Mouse (Mus musculus): ENCODE results near the gene Tctex1d4. TPM values are rescaled to one million over a fixed set of nuclear protein-coding genes. Genes with fewer than 3 reads are reported as not detected.
A peak's percentile ranks its signal among the peaks of the same experiment; 100 is the strongest.

Tctex1d4 gene
- polyA plus RNA-seq, 1 experiment from 2014 or later, result 0.71 TPM

DNA sequence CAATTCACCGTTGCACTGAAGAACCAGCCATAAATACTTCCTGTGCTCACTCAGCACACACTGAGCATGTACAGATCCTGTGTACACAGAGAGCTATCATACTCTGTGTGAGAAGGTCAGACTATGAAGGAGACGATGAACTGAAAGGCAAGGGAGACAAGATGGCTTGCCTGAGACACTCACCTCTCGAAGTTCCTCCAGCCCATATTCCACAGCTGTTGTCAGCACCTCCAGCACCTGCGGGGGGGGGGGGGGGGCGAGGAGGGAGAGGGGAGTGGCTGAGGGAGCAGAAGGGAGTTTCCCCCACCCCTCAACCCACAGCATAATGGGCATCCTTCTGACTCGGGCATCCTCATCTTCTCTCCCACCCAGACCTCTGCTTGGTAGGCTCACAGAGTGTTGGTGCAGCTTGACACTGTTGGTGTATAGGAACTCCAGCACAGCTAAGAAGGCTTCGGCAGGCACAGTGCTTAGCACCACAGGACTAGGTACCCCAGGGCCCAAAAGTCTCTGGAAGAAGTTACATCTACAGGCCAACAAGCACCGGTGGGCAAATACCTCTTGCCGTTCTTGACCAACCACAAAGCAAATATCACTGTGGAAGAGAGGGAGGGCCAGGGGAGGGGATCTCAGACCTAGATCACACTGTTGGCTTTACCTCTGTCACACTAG lies 2.9 kb upstream of the Tctex1d4 start:
- H3K9me3 ChIP-seq, result no peaks in the 10 kb centered on the region
- 76% methylated on average over 9 of the region's 9 CpGs for WGBS
- peaks cover 51% of the 10 kb centered on the region for H3K4me1 ChIP-seq (replicated peaks)
- H3K27ac ChIP-seq, result peak overlapping the region; percentile 56; the same call in 1 of the 2 replicates
- peaks cover 20% of the 10 kb centered on the region for H3K36me3 ChIP-seq
- no peak for DNase-seq (ENCODE audit: low spot score)
- H3K27me3 ChIP-seq (ENCODE audit: insufficient read depth, poor library complexity, severe bottlenecking), result no peaks in the 10 kb centered on the region
- no peak overlapping the region for H3K4me3 ChIP-seq

DNA sequence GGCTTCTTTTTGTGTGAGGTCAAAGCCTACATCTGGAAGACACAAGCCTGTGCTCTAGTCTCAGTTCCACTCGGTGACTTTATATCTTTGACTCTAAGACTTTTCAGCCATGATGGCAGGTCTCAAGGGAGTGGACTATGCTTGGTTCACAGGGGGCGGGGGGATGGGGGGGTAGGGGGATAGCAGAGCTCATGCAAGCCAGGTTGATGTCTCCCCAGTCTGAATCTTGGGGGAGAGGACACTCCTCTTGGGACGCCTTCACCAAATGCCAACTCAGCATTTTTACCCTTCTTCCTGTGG lies 2.4 kb upstream of the Tctex1d4 start:
- WGBS, result 87% methylated on average over 3 of the region's 3 CpGs
- no peak overlapping the region for H3K4me3 ChIP-seq
- no peak for DNase-seq (ENCODE audit: low spot score)
- H3K4me1 ChIP-seq (replicated peaks), result peaks cover 56% of the 10 kb centered on the region
- peaks cover 25% of the 10 kb centered on the region for H3K36me3 ChIP-seq
- H3K27ac ChIP-seq, result peak overlapping the region; percentile 87; the same call in 1 of the 2 replicates
- H3K27me3 ChIP-seq (ENCODE audit: insufficient read depth, poor library complexity, severe bottlenecking), result no peaks in the 10 kb centered on the region
- no peaks in the 10 kb centered on the region for H3K9me3 ChIP-seq

DNA sequence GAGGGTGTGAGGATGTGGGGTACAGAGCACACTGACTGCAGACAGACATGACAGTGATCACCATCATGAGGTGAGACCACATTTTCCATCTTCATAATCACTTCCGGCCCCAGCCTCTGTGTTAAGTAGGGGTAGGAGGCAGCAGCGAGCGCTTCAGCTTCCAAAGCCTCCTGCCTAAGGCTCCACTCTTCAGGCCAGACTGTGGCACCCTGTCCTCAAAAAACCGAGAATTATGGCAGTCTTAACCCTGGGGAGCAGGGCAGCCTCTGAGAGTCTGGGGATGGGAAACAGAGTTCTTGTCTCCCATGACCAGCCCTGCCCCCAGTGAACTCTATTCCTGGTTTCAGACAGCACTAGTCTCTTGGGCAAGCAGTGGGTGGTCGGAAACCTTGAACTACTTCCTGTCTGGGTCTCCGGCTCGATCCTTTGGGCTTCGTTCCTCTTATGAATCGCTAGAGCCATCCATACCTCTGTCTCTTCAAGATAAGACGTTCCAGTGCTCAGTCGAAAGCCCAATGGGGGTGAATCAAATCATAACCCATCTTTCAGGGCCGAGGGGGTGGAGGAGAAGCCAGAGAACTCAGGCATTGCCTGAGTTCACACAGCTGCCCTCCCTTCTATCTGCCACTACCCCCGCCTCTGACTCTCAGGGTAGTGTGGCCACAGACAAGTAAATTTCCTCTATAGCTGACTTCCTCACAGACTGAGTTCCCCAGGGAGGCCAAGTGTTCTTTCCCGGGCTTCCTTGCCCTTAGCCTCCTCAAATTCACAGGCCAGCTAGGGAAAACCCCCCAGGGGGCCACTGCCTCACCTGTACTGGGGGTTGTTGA lies 1.9 kb upstream of the Tctex1d4 start:
- Histone ChIP-seq H3K4me3 (peak overlapping the region; percentile 14; the same call in 1 of the 2 replicates), H3K9me3 (no peaks in the 10 kb centered on the region), H3K36me3 (peaks cover 31% of the 10 kb centered on the region), H3K27ac (peak overlapping the region; percentile 87), H3K4me1 (replicated peaks) (peaks cover 56% of the 10 kb centered on the region), H3K27me3 (ENCODE audit: insufficient read depth, poor library complexity, severe bottlenecking) (no peaks in the 10 kb centered on the region)
- no peak for DNase-seq (ENCODE audit: low spot score)
- WGBS, result 76% methylated on average over 14 of the region's 14 CpGs

DNA sequence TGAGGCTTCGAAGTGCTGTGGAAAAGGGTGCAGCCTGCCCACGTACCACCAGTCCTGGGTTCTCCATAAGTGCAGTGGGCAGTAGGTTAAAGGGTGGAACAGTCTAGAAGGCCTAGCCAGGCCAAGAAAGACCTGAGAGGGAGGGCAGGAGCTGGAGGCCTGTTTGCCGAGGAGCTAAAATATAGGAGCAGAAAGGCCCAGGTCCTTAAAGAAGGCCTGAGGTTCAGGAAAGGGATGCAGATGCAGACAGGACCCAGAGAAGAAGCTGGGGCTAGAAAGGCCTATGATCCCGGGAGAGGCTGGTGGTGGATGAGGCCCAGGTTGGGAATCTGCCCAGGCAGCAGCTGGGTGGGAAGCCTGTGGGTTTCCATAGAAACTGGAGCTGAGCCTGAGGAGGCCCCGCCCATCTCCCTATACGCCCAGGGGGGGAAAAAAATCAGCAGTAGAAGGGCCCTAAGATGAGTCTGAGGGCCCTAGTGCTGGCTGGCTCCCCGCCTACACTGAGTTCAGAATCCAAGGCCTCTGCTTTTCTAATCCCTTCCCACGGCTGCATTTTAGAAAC lies 1.2 kb upstream of the Tctex1d4 start, which contains the start of gene Btbd19:
TSS of gene Btbd19 (minus strand) at position 378 of the 562 bp plus-strand sequence.
- Histone ChIP-seq H3K27me3 (ENCODE audit: insufficient read depth, poor library complexity, severe bottlenecking) (0 out of 2 replicates have a peak, but pooled peaks cover 3% of the 10 kb centered on the region), H3K4me1 (replicated peaks) (peaks cover 58% of the 10 kb centered on the region), H3K9me3 (no peaks in the 10 kb centered on the region), H3K36me3 (peaks cover 38% of the 10 kb centered on the region), H3K27ac (peak within 1 kb of the TSS; percentile 87), H3K4me3 (peak within 1 kb of the TSS; percentile 14; the same call in 1 of the 2 replicates)
- peak; percentile 60 for DNase-seq (ENCODE audit: low spot score)
- WGBS, result 35% methylated on average over 8 of the region's 8 CpGs

DNA sequence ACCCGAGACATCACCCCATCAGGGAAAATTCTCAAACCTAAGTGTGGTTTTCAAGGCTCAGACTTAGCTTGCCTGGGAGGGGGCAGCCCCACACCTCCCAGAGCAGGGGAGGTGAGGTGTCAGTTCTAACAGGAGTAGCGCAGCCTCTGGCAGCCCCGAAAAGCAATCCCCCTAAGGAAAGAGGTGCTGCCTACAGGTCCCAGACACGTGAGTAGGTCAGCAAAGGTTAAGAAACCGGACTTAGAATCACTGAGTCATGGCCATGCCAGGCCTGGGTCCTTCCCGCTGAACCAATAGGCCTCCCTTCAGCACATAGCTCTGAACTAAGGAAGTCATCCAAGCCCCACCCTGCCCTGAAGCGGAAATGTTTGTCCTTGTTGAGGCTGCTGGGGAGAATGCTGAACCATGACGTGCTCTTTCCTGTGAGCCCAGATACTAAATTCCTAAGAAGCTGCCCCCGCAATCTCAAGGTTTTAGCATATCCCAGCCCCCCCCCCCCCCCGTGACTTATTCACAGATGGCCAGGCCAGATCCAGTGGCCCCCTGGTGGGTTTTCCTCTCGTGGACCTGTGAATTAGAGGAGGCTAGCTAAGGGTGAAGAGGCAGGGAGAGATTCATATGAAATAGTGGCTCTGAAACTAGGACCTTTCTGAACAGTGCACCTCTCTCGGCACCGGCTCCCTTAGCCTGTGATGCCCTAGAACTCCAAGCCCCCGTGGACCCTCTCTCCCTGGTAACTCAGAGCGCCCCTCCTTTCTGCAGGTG lies 502 bp upstream of the Tctex1d4 start:
- Histone ChIP-seq H3K27me3 (ENCODE audit: insufficient read depth, poor library complexity, severe bottlenecking) (peaks cover 6% of the 10 kb centered on the region; the same call in 1 of the 2 replicates), H3K4me1 (replicated peaks) (peaks cover 61% of the 10 kb centered on the region), H3K36me3 (peaks cover 44% of the 10 kb centered on the region), H3K4me3 (0 out of 2 replicates have a peak overlapping the region, but pooled peaks have one; percentile 14), H3K27ac (peak overlapping the region; percentile 87), H3K9me3 (no peaks in the 10 kb centered on the region)
- peak; percentile 38 for DNase-seq (ENCODE audit: low spot score)
- 48% methylated on average over 15 of the region's 15 CpGs for WGBS

- H3K27ac ChIP-seq, result peak overlapping the region; percentile 50
- peaks cover 77% of the 10 kb centered on the region for H3K4me1 ChIP-seq (replicated peaks)
- H3K9me3 ChIP-seq, result no peaks in the 10 kb centered on the region
- peaks cover 26% of the 10 kb centered on the region for H3K27me3 ChIP-seq (ENCODE audit: insufficient read depth, poor library complexity, severe bottlenecking)
- H3K36me3 ChIP-seq, result peaks cover 50% of the 10 kb centered on the region
- DNase-seq (ENCODE audit: low spot score), result no peak
- WGBS, result 90% methylated on average over 33 of the region's 33 CpGs
- no peak overlapping the region for H3K4me3 ChIP-seq
Measured at GRCm38 (mm10) chr4:117127991-117128686, 1.5 kb downstream of the Tctex1d4 start.

GRCm38 (mm10) chr4:117130790-117131189 lies 4.2 kb downstream of the Tctex1d4 start:
- DNase-seq (ENCODE audit: low spot score), result peak; percentile 44
- no peaks in the 10 kb centered on the region for H3K9me3 ChIP-seq
- peaks cover 32% of the 10 kb centered on the region for H3K27me3 ChIP-seq (ENCODE audit: insufficient read depth, poor library complexity, severe bottlenecking)
- H3K27ac ChIP-seq, result peak overlapping the region; percentile 93
- H3K36me3 ChIP-seq, result peaks cover 50% of the 10 kb centered on the region
- WGBS, result 47% methylated on average over 6 of the region's 6 CpGs
- H3K4me3 ChIP-seq, result peak overlapping the region; percentile 95
- peaks cover 70% of the 10 kb centered on the region for H3K4me1 ChIP-seq (replicated peaks)

GRCm38 (mm10) chr4:117131198-117131597 lies 4.6 kb downstream of the Tctex1d4 start:
- Histone ChIP-seq H3K27ac (peak overlapping the region; percentile 93), H3K4me3 (peak overlapping the region; percentile 95), H3K4me1 (replicated peaks) (peaks cover 70% of the 10 kb centered on the region), H3K9me3 (no peaks in the 10 kb centered on the region), H3K36me3 (peaks cover 50% of the 10 kb centered on the region), H3K27me3 (ENCODE audit: insufficient read depth, poor library complexity, severe bottlenecking) (peaks cover 32% of the 10 kb centered on the region)
- WGBS, result 59% methylated on average over 6 of the region's 6 CpGs
- no peak for DNase-seq (ENCODE audit: low spot score)

- Histone ChIP-seq H3K36me3 (peaks cover 43% of the 10 kb centered on the region), H3K27ac (peak overlapping the region; percentile 93), H3K4me1 (replicated peaks) (peaks cover 64% of the 10 kb centered on the region), H3K9me3 (no peaks in the 10 kb centered on the region), H3K4me3 (peak overlapping the region; percentile 95), H3K27me3 (ENCODE audit: insufficient read depth, poor library complexity, severe bottlenecking) (peaks cover 32% of the 10 kb centered on the region)
- WGBS, result 6% methylated on average over 7 of the region's 7 CpGs
- peak; percentile 92 for DNase-seq (ENCODE audit: low spot score)
Measured at GRCm38 (mm10) chr4:117131890-117132793, 5.5 kb downstream of the Tctex1d4 start.

DNA sequence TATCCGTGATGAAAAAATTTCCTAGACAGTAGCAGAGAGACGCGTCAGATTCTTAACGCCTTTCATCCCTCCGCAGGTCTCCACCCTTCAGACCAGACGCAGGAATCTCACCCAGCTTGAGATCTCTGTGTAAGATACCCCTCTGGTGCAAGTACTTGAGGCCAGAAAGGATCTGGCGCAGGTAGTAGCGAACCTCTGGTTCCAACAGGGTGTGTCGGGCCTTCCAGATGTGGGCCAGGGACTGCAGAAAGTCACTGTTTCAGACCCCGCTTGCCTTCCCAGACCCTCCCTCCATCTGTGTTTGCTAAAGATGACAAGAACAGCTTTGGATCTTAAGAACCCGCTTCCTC lies 6.2 kb downstream of the Tctex1d4 start:
- H3K27ac ChIP-seq, result peak overlapping the region; percentile 93
- 3% methylated on average over 11 of the region's 11 CpGs for whole genome bisulfite sequencing
- no peak for DNase-seq (ENCODE audit: low spot score)
- H3K9me3 ChIP-seq, result no peaks in the 10 kb centered on the region
- H3K36me3 ChIP-seq, result peaks cover 38% of the 10 kb centered on the region
- peaks cover 32% of the 10 kb centered on the region for H3K27me3 ChIP-seq (ENCODE audit: insufficient read depth, poor library complexity, severe bottlenecking)
- H3K4me1 ChIP-seq (replicated peaks), result peaks cover 64% of the 10 kb centered on the region
- H3K4me3 ChIP-seq, result peak overlapping the region; percentile 95

GRCm38 (mm10) chr4:117133366-117133796 lies 6.8 kb downstream of the Tctex1d4 start:
- DNase-seq (ENCODE audit: low spot score), result no peak
- no peaks in the 10 kb centered on the region for H3K9me3 ChIP-seq
- peaks cover 32% of the 10 kb centered on the region for H3K27me3 ChIP-seq (ENCODE audit: insufficient read depth, poor library complexity, severe bottlenecking)
- H3K27ac ChIP-seq, result peak overlapping the region; percentile 93
- WGBS, result under 1% methylated on average over 42 of the region's 42 CpGs
- peaks cover 66% of the 10 kb centered on the region for H3K4me1 ChIP-seq (replicated peaks)
- peaks cover 32% of the 10 kb centered on the region for H3K36me3 ChIP-seq
- H3K4me3 ChIP-seq, result peak overlapping the region; percentile 95

Data from hindbrain, embryonic 10.5 days (tissue).